Mouse (Mus musculus): Measurements from ENCODE around the gene Wdr86.
"Not testable (repeated sequence)": the region's sequence is repeated elsewhere in the genome, so short reads cannot be mapped to it uniquely, and the experiment has no call there.

DNA sequence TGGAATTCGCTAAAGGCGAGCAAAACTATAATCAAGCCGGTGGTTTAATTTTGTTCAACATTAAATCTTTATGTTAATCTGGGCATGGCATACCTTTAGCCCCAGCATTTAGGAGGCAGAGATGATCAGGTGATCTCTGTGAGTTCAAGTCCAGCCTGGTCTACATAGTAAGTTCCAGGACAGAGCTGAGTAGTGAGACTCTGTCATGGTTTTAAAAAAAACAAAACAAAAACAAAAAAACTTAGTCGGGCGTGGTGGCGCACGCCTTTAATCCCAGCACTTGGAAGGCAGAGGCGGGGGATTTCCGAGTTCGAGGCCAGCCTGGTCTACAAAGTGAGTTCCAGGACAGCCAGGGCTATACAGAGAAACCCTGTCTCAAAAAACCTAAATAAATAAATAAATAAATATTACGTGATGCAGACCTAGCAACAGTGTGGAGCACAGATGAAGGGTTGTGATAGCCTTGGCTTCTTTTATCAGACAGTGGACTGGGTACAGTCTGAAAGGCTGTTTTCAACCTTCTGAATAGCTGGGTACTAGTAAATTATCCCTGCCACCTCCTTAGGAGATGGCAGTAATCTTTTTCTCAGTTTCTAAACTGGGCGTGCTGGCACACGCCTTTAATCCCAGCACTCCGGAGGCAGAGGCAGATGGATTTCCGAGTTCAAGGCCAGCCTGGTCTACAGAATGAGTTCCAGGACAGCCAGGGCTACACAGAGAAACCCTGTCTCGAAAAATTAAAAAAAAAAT is 43.7 kb downstream of the Wdr86 start:
- not testable (repeated sequence) for TF ChIP-seq CTCF (IDR thresholded peaks at IDR 0.05; ENCODE audit: low read depth, low read length); GATA1 (IDR thresholded peaks at IDR 0.05; ENCODE audit: borderline replicate concordance, low read length)
